Mouse (Mus musculus) hindbrain, embryonic 16.5 days (tissue): ENCODE measurements around the gene Rere. TPM values are rescaled to one million over a fixed set of nuclear protein-coding genes. Genes with fewer than 3 reads are reported as not detected.
"Not testable (repeated sequence)": the region's sequence is repeated elsewhere in the genome, so short reads cannot be mapped to it uniquely, and the experiment has no call there.

Source experiments
- ATAC-seq: fragments of 200-750 bp; cut with Nextera tagmentation; 2 replicates; pipeline ENCODE4 v1.8.0; 2017; ENCODE audit warnings: moderate TSS enrichment, moderate library complexity
- H3K27ac ChIP-seq: fragments of 300-500 bp; sonication (generic); 2 replicates; pipeline ENCODE4 v1.5.1; 2014; ENCODE audit warnings: low read depth, mild to moderate bottlenecking, control low read depth, low read length, moderate library complexity
- H3K27me3 ChIP-seq: fragments of 300-500 bp; sonication (generic); replicated peaks from 2 replicates; pipeline ENCODE4 v1.6.1; 2014; ENCODE audit warnings: low read length; ENCODE audit not compliant: control insufficient read depth, insufficient read depth
- H3K36me3 ChIP-seq: fragments of 300-500 bp; sonication (generic); 2 replicates; pipeline ENCODE4 v1.6.1; 2014; ENCODE audit warnings: mild to moderate bottlenecking, low read length, moderate library complexity, mixed read lengths; ENCODE audit not compliant: control insufficient read depth, insufficient read depth
- H3K4me1 ChIP-seq: fragments of 300-500 bp; sonication (generic); 2 replicates; pipeline ENCODE4 v1.6.1; 2014; ENCODE audit warnings: low read depth, low read length; ENCODE audit not compliant: control insufficient read depth, insufficient read depth
- H3K4me2 ChIP-seq: fragments of 300-500 bp; sonication (generic); 2 replicates; pipeline ENCODE4 v1.6.1; 2014; ENCODE audit warnings: mild to moderate bottlenecking, low read length, control low read depth, moderate library complexity
- H3K4me3 ChIP-seq: fragments of 300-500 bp; sonication (generic); 2 replicates; pipeline ENCODE4 v1.5.1; 2014; ENCODE audit warnings: mild to moderate bottlenecking, low read length, control low read depth, moderate library complexity
- H3K9ac ChIP-seq: fragments of 300-500 bp; sonication (generic); 2 replicates; pipeline ENCODE4 v1.6.1; 2014; ENCODE audit warnings: low read depth, mild to moderate bottlenecking, control low read depth, low read length, moderate library complexity
- H3K9me3 ChIP-seq: fragments of 300-500 bp; sonication (generic); 2 replicates; pipeline ENCODE4 v1.6.1; 2014; ENCODE audit warnings: mild to moderate bottlenecking, low read length, moderate library complexity; ENCODE audit not compliant: control insufficient read depth
- WGBS: fragments of 180-500 bp; shearing (Covaris S2); extraction: QIAGEN DNeasy Blood & Tissue Kit; methylation state at CpG from one replicate; pipeline ENCODE4 v1.1.7; 2014; 5-methylcytosine and 5-hydroxymethylcytosine counted together
- polyA plus RNA-seq: library from polyadenylated mRNA; unstranded; fragments of >200 nt; fragmentation: Nextera tagmentation; extraction: Ambion mirVana; gene quantifications from 2 replicates; pipeline ENCODE4 v1.2.1, GENCODE M21; 2015

Gene Rere
- polyA plus RNA-seq, 1 experiment from 2014 or later: 25.4 TPM

- Histone ChIP-seq H3K9ac (no peak overlapping the region), H3K9me3 (no peaks in the 10 kb centered on the region), H3K27ac (no peak overlapping the region), H3K27me3 (no peaks in the 10 kb centered on the region), H3K4me1 (peaks cover 5% of the 10 kb centered on the region), H3K4me2 (no peak overlapping the region), H3K36me3 (peaks cover 9% of the 10 kb centered on the region), H3K4me3 (no peak overlapping the region)
- 95% methylated on average over 6 of the region's 6 CpGs for WGBS
- ATAC-seq: no peak
Measured at GRCm38 (mm10) chr4:150478006-150478405, 196.6 kb downstream of the Rere start.

GRCm38 (mm10) chr4:150483081-150483480 is 201.6 kb downstream of the Rere start:
- not testable (repeated sequence) for H3K36me3 ChIP-seq, ATAC-seq, H3K27ac ChIP-seq, H3K9me3 ChIP-seq, H3K9ac ChIP-seq, H3K4me3 ChIP-seq, H3K4me1 ChIP-seq, H3K4me2 ChIP-seq, H3K27me3 ChIP-seq
- 95% methylated on average over 5 of the region's 5 CpGs for WGBS

- no peak for ATAC-seq
- Histone ChIP-seq H3K4me1 (peaks cover 27% of the 10 kb centered on the region), H3K9ac (no peak overlapping the region), H3K9me3 (no peaks in the 10 kb centered on the region), H3K4me3 (no peak overlapping the region), H3K27ac (no peak overlapping the region), H3K36me3 (no peaks in the 10 kb centered on the region), H3K4me2 (no peak overlapping the region), H3K27me3 (no peaks in the 10 kb centered on the region)
- WGBS: 40% methylated on average over 2 of the region's 2 CpGs
Measured at GRCm38 (mm10) chr4:150486097-150486496, 204.7 kb downstream of the Rere start.

GRCm38 (mm10) chr4:150487109-150487508 is 205.7 kb downstream of the Rere start:
- H3K9ac ChIP-seq: no peak overlapping the region

GRCm38 (mm10) chr4:150488096-150488748 is 206.8 kb downstream of the Rere start:
- ATAC-seq: peak; percentile 97
- Histone ChIP-seq H3K9me3 (no peaks in the 10 kb centered on the region), H3K27ac (peak overlapping the region; percentile 78), H3K4me2 (peak overlapping the region; percentile 75), H3K4me1 (peaks cover 27% of the 10 kb centered on the region), H3K36me3 (no peaks in the 10 kb centered on the region), H3K27me3 (no peaks in the 10 kb centered on the region), H3K4me3 (peak overlapping the region; percentile 44), H3K9ac (peak overlapping the region; percentile 59)
- WGBS: 9% methylated on average over 12 of the region's 12 CpGs

More at GRCm38 (mm10) chr4:150487109-150487508, 205.7 kb downstream of the Rere start:
- no peak for ATAC-seq
- H3K4me3 ChIP-seq: no peak overlapping the region
- H3K36me3 ChIP-seq: no peaks in the 10 kb centered on the region
- no peak overlapping the region for H3K27ac ChIP-seq
- peaks cover 27% of the 10 kb centered on the region for H3K4me1 ChIP-seq
- no peak overlapping the region for H3K4me2 ChIP-seq
- no peaks in the 10 kb centered on the region for H3K9me3 ChIP-seq
- 63% methylated on average over 5 of the region's 5 CpGs for WGBS
- H3K27me3 ChIP-seq: no peaks in the 10 kb centered on the region

- no peak for ATAC-seq
- Histone ChIP-seq H3K27ac (peak overlapping the region; percentile 78), H3K4me3 (peak overlapping the region; percentile 44), H3K4me2 (peak overlapping the region; percentile 75), H3K9me3 (no peaks in the 10 kb centered on the region), H3K27me3 (no peaks in the 10 kb centered on the region), H3K9ac (peak overlapping the region; percentile 59), H3K4me1 (peaks cover 27% of the 10 kb centered on the region), H3K36me3 (no peaks in the 10 kb centered on the region)
- 44% methylated on average over 4 of the region's 4 CpGs for WGBS
Measured at GRCm38 (mm10) chr4:150488767-150489166, 207.3 kb downstream of the Rere start.

- Histone ChIP-seq H3K4me3 (no peak overlapping the region), H3K27me3 (no peaks in the 10 kb centered on the region), H3K9me3 (no peaks in the 10 kb centered on the region), H3K4me2 (no peak overlapping the region), H3K4me1 (peaks cover 28% of the 10 kb centered on the region), H3K36me3 (no peaks in the 10 kb centered on the region), H3K9ac (no peak overlapping the region), H3K27ac (no peak overlapping the region)
- ATAC-seq: no peak
- WGBS: 80% methylated on average over 6 of the region's 6 CpGs
Measured at GRCm38 (mm10) chr4:150490050-150490449, 208.6 kb downstream of the Rere start.

GRCm38 (mm10) chr4:150491710-150492109 is 210.3 kb downstream of the Rere start:
- no peaks in the 10 kb centered on the region for H3K9me3 ChIP-seq
- peaks cover 33% of the 10 kb centered on the region for H3K4me1 ChIP-seq
- no peak overlapping the region for H3K27ac ChIP-seq
- H3K4me3 ChIP-seq: no peak overlapping the region
- no peak overlapping the region for H3K4me2 ChIP-seq
- 62% methylated on average over 4 of the region's 4 CpGs for WGBS
- ATAC-seq: no peak
- no peaks in the 10 kb centered on the region for H3K36me3 ChIP-seq
- H3K9ac ChIP-seq: no peak overlapping the region
- no peaks in the 10 kb centered on the region for H3K27me3 ChIP-seq

GRCm38 (mm10) chr4:150493258-150493937 is 212.0 kb downstream of the Rere start:
- no peak for ATAC-seq
- Histone ChIP-seq H3K9me3 (no peaks in the 10 kb centered on the region), H3K4me1 (peaks cover 24% of the 10 kb centered on the region), H3K27me3 (no peaks in the 10 kb centered on the region), H3K36me3 (no peaks in the 10 kb centered on the region), H3K27ac (no peak overlapping the region; the same call in 1 of the 2 replicates), H3K4me2 (no peak overlapping the region), H3K9ac (no peak overlapping the region), H3K4me3 (no peak overlapping the region)
- 79% methylated on average over 7 of the region's 7 CpGs for WGBS
